Mouse (Mus musculus) liver, embryonic 12.5 days (tissue): ENCODE measurements at regions not wholly inside any gene's neighbourhood (a gene's known extent, or its start where the extent isn't known, plus 50 kb on each side); places are given as distances from the start of the nearest gene placed in this dataset.

Experiments used
- ATAC-seq: fragments of 200-750 bp; cut with Nextera tagmentation; 2 replicates; pipeline ENCODE4 v1.8.0; 2017; ENCODE audit warnings: moderate number of reproducible peaks, mild to moderate bottlenecking, moderate library complexity
- H3K27ac ChIP-seq: fragments of 300-500 bp; sonication (generic); 2 replicates; pipeline ENCODE4 v1.5.1; 2016; ENCODE audit warnings: mild to moderate bottlenecking
- H3K27me3 ChIP-seq: fragments of 300-500 bp; sonication (generic); replicated peaks from 2 replicates; pipeline ENCODE4 v1.6.1; 2016; ENCODE audit warnings: mild to moderate bottlenecking, moderate library complexity
- H3K36me3 ChIP-seq: fragments of 300-500 bp; sonication (generic); 2 replicates; pipeline ENCODE4 v1.6.1; 2016; ENCODE audit warnings: mild to moderate bottlenecking, moderate library complexity
- H3K4me1 ChIP-seq: fragments of 300-500 bp; sonication (generic); 2 replicates; pipeline ENCODE4 v1.6.1; 2016
- H3K4me2 ChIP-seq: fragments of 300-500 bp; sonication (generic); 2 replicates; pipeline ENCODE4 v1.6.1; 2016; ENCODE audit warnings: mild to moderate bottlenecking, moderate library complexity
- H3K4me3 ChIP-seq: fragments of 300-500 bp; sonication (generic); 2 replicates; pipeline ENCODE4 v1.5.1; 2016; ENCODE audit warnings: mild to moderate bottlenecking, moderate library complexity
- H3K9ac ChIP-seq: fragments of 300-500 bp; sonication (generic); 2 replicates; pipeline ENCODE4 v1.6.1; 2016; ENCODE audit warnings: mild to moderate bottlenecking, moderate library complexity
- H3K9me3 ChIP-seq: fragments of 300-500 bp; sonication (generic); replicated peaks from 2 replicates; pipeline ENCODE4 v1.6.1; 2016; ENCODE audit warnings: mild to moderate bottlenecking, moderate library complexity
- WGBS: fragments of 180-500 bp; shearing (Covaris S2); methylation state at CpG from one replicate; pipeline ENCODE4 v1.1.7; 2016; ENCODE audit not compliant: insufficient replicate concordance; 5-methylcytosine and 5-hydroxymethylcytosine counted together

- H3K9ac ChIP-seq, result no peak overlapping the region
- no peaks in the 10 kb centered on the region for H3K9me3 ChIP-seq
- ATAC-seq, result no peak
- H3K4me3 ChIP-seq, result no peak overlapping the region
- H3K36me3 ChIP-seq, result no peaks in the 10 kb centered on the region
- H3K4me2 ChIP-seq, result no peak overlapping the region
- H3K27me3 ChIP-seq, result no peaks in the 10 kb centered on the region
- no peaks in the 10 kb centered on the region for H3K4me1 ChIP-seq
- H3K27ac ChIP-seq, result no peak overlapping the region
Observed at GRCm38 (mm10) chr8:102496698-102497097, 288.7 kb downstream of the Cdh11 start.

GRCm38 (mm10) chr8:102496021-102496420, 289.4 kb downstream of the Cdh11 start:
- H3K4me2 ChIP-seq, result no peak overlapping the region
- no peaks in the 10 kb centered on the region for H3K4me1 ChIP-seq
- no peaks in the 10 kb centered on the region for H3K27me3 ChIP-seq
- 38% methylated on average over 1 of the region's 1 CpGs for WGBS
- ATAC-seq, result no peak
- no peak overlapping the region for H3K4me3 ChIP-seq
- H3K36me3 ChIP-seq, result no peaks in the 10 kb centered on the region
- H3K9ac ChIP-seq, result no peak overlapping the region
- no peak overlapping the region for H3K27ac ChIP-seq
- H3K9me3 ChIP-seq, result no peaks in the 10 kb centered on the region

- H3K4me3 ChIP-seq, result no peak overlapping the region
- no peaks in the 10 kb centered on the region for H3K9me3 ChIP-seq
- H3K4me2 ChIP-seq, result no peak overlapping the region
- H3K27ac ChIP-seq, result no peak overlapping the region
- H3K36me3 ChIP-seq, result no peaks in the 10 kb centered on the region
- H3K27me3 ChIP-seq, result no peaks in the 10 kb centered on the region
- no peak for ATAC-seq
- no peak overlapping the region for H3K9ac ChIP-seq
- H3K4me1 ChIP-seq, result no peaks in the 10 kb centered on the region
Observed at GRCm38 (mm10) chr8:102491015-102491414, 294.4 kb downstream of the Cdh11 start.

- WGBS, result 70% methylated on average over 1 of the region's 1 CpGs
- Histone ChIP-seq H3K27me3 (no peaks in the 10 kb centered on the region), H3K9ac (no peak overlapping the region), H3K27ac (no peak overlapping the region), H3K4me3 (no peak overlapping the region), H3K4me1 (no peaks in the 10 kb centered on the region), H3K9me3 (no peaks in the 10 kb centered on the region), H3K36me3 (no peaks in the 10 kb centered on the region), H3K4me2 (no peak overlapping the region)
- no peak for ATAC-seq
Observed at GRCm38 (mm10) chr8:102488284-102488683, 297.2 kb downstream of the Cdh11 start.

GRCm38 (mm10) chr8:102487796-102488195, 297.6 kb downstream of the Cdh11 start:
- ATAC-seq, result no peak
- WGBS, result 63% methylated on average over 6 of the region's 6 CpGs
- H3K4me2 ChIP-seq, result no peak overlapping the region
- H3K4me3 ChIP-seq, result no peak overlapping the region
- H3K27me3 ChIP-seq, result no peaks in the 10 kb centered on the region
- H3K27ac ChIP-seq, result no peak overlapping the region
- H3K9ac ChIP-seq, result no peak overlapping the region
- H3K36me3 ChIP-seq, result no peaks in the 10 kb centered on the region
- no peaks in the 10 kb centered on the region for H3K4me1 ChIP-seq
- H3K9me3 ChIP-seq, result no peaks in the 10 kb centered on the region

GRCm38 (mm10) chr8:102475166-102475802, 310.2 kb downstream of the Cdh11 start:
- H3K4me2 ChIP-seq, result no peak overlapping the region
- no peaks in the 10 kb centered on the region for H3K27me3 ChIP-seq
- no peak overlapping the region for H3K4me3 ChIP-seq
- no peak overlapping the region for H3K27ac ChIP-seq
- WGBS, result 80% methylated on average over 12 of the region's 12 CpGs
- no peaks in the 10 kb centered on the region for H3K4me1 ChIP-seq
- H3K36me3 ChIP-seq, result no peaks in the 10 kb centered on the region
- ATAC-seq, result no peak
- no peak overlapping the region for H3K9ac ChIP-seq
- no peaks in the 10 kb centered on the region for H3K9me3 ChIP-seq

GRCm38 (mm10) chr8:102474192-102474591, 311.2 kb downstream of the Cdh11 start:
- no peaks in the 10 kb centered on the region for H3K27me3 ChIP-seq
- no peaks in the 10 kb centered on the region for H3K4me1 ChIP-seq
- no peak overlapping the region for H3K4me3 ChIP-seq
- no peak overlapping the region for H3K9ac ChIP-seq
- H3K36me3 ChIP-seq, result no peaks in the 10 kb centered on the region
- no peak for ATAC-seq
- H3K9me3 ChIP-seq, result no peaks in the 10 kb centered on the region
- H3K27ac ChIP-seq, result no peak overlapping the region
- no peak overlapping the region for H3K4me2 ChIP-seq
- WGBS, result 62% methylated on average over 2 of the region's 2 CpGs

GRCm38 (mm10) chr8:102471352-102471751, 314.1 kb downstream of the Cdh11 start:
- Histone ChIP-seq H3K27ac (no peak overlapping the region), H3K4me2 (no peak overlapping the region), H3K9ac (no peak overlapping the region), H3K4me3 (no peak overlapping the region), H3K4me1 (no peaks in the 10 kb centered on the region), H3K9me3 (no peaks in the 10 kb centered on the region), H3K27me3 (no peaks in the 10 kb centered on the region), H3K36me3 (no peaks in the 10 kb centered on the region)
- WGBS, result 67% methylated on average over 1 of the region's 1 CpGs
- ATAC-seq, result no peak

- Histone ChIP-seq H3K27me3 (no peaks in the 10 kb centered on the region), H3K4me1 (no peaks in the 10 kb centered on the region), H3K9me3 (no peaks in the 10 kb centered on the region), H3K36me3 (no peaks in the 10 kb centered on the region), H3K4me3 (no peak overlapping the region), H3K27ac (no peak overlapping the region), H3K4me2 (no peak overlapping the region), H3K9ac (no peak overlapping the region)
- no peak for ATAC-seq
- 76% methylated on average over 2 of the region's 2 CpGs for WGBS
Observed at GRCm38 (mm10) chr8:102462601-102463000, 322.8 kb downstream of the Cdh11 start.

- H3K4me1 ChIP-seq, result no peaks in the 10 kb centered on the region
- no peak for ATAC-seq
- H3K9me3 ChIP-seq, result no peaks in the 10 kb centered on the region
- no peaks in the 10 kb centered on the region for H3K36me3 ChIP-seq
- no peak overlapping the region for H3K9ac ChIP-seq
- H3K4me2 ChIP-seq, result no peak overlapping the region
- H3K4me3 ChIP-seq, result no peak overlapping the region
- no peak overlapping the region for H3K27ac ChIP-seq
- no peaks in the 10 kb centered on the region for H3K27me3 ChIP-seq
- WGBS, result 83% methylated on average over 4 of the region's 4 CpGs
Observed at GRCm38 (mm10) chr8:102443006-102443405, 342.4 kb downstream of the Cdh11 start.

- H3K27ac ChIP-seq, result no peak overlapping the region
- H3K27me3 ChIP-seq, result no peaks in the 10 kb centered on the region
- no peak overlapping the region for H3K4me2 ChIP-seq
- no peaks in the 10 kb centered on the region for H3K36me3 ChIP-seq
- no peak for ATAC-seq
- H3K9me3 ChIP-seq, result no peaks in the 10 kb centered on the region
- no peaks in the 10 kb centered on the region for H3K4me1 ChIP-seq
- H3K4me3 ChIP-seq, result no peak overlapping the region
- WGBS, result 64% methylated on average over 2 of the region's 2 CpGs
- no peak overlapping the region for H3K9ac ChIP-seq
Observed at GRCm38 (mm10) chr8:102421828-102422227, 363.6 kb downstream of the Cdh11 start.

GRCm38 (mm10) chr8:102414931-102415330, 370.5 kb downstream of the Cdh11 start:
- H3K27me3 ChIP-seq, result no peaks in the 10 kb centered on the region
- WGBS, result 56% methylated on average over 4 of the region's 4 CpGs
- no peak overlapping the region for H3K4me2 ChIP-seq
- no peaks in the 10 kb centered on the region for H3K36me3 ChIP-seq
- H3K9me3 ChIP-seq, result no peaks in the 10 kb centered on the region
- ATAC-seq, result no peak
- H3K4me3 ChIP-seq, result no peak overlapping the region
- H3K9ac ChIP-seq, result no peak overlapping the region
- no peak overlapping the region for H3K27ac ChIP-seq
- no peaks in the 10 kb centered on the region for H3K4me1 ChIP-seq

GRCm38 (mm10) chr8:102413446-102413845, 372.0 kb downstream of the Cdh11 start:
- ATAC-seq, result no peak
- no peak overlapping the region for H3K4me3 ChIP-seq
- WGBS, result 86% methylated on average over 5 of the region's 5 CpGs
- H3K27ac ChIP-seq, result no peak overlapping the region
- no peaks in the 10 kb centered on the region for H3K4me1 ChIP-seq
- no peaks in the 10 kb centered on the region for H3K27me3 ChIP-seq
- H3K9ac ChIP-seq, result no peak overlapping the region
- H3K36me3 ChIP-seq, result no peaks in the 10 kb centered on the region
- H3K4me2 ChIP-seq, result no peak overlapping the region
- H3K9me3 ChIP-seq, result no peaks in the 10 kb centered on the region
